17 mouse cellular contexts compared by ENCODE assay signal in genomic region chr11:6522782-6523525, GRCm38 (mm10). TPM values are rescaled to one million over a fixed set of nuclear protein-coding genes. Genes with fewer than 3 reads are reported as not detected.
DNase-seq lines count a peak whose midpoint lies in the region; ATAC-seq and TF ChIP-seq lines count a peak whose summit lies in the region.
"Had no signal": no experiment of that assay in that cellular context is flagged by ENCODE, and none has a peak within 500 bp of the region (broad histone marks: within the 10 kb centered on the region; RNA-seq: fewer than 3 reads in every experiment).

No protein-coding gene starts in this region.

- no peak for TF ChIP-seq CTCF in bone marrow macrophage, adult 2 months (IDR thresholded peaks at IDR 0.05; ENCODE audit: low read depth, low read length)
- no peak for TF ChIP-seq CTCF in gastrocnemius, adult 2 months (IDR thresholded peaks at IDR 0.05)

- H3K27ac ChIP-seq in bone marrow macrophage, adult 2 months (ENCODE audit: insufficient read depth, low read depth, low read length): peak overlapping the region; percentile 32
- no peak overlapping the region for H3K27ac ChIP-seq in embryonic facial prominence, embryonic 10.5 days (replicated peaks)
- no peak overlapping the region for H3K27ac ChIP-seq in gastrocnemius, adult 2 months
- H3K27ac ChIP-seq: forebrain, embryonic 13.5 days; hindbrain, embryonic 13.5 days; layer of hippocampus, adult 2 months; midbrain, embryonic 13.5 days had no signal

- H3K9me3 ChIP-seq in embryonic facial prominence, embryonic 10.5 days: no peaks in the 10 kb centered on the region
- H3K9me3 ChIP-seq: forebrain, embryonic 13.5 days; heart, embryonic 12.5 days; hindbrain, embryonic 13.5 days; midbrain, embryonic 13.5 days had no signal

- peaks cover 32% of the 10 kb centered on the region for H3K4me1 ChIP-seq in bone marrow macrophage, adult 2 months (ENCODE audit: control insufficient read depth, insufficient read depth, low read length)
- H3K4me1 ChIP-seq in embryonic facial prominence, embryonic 10.5 days: peaks cover 16% of the 10 kb centered on the region

- peaks cover 37% of the 10 kb centered on the region for H3K36me3 ChIP-seq in embryonic facial prominence, embryonic 10.5 days (replicated peaks)

- no peak for TF ChIP-seq POLR2A in bone marrow macrophage, adult 2 months (IDR thresholded peaks at IDR 0.05; ENCODE audit: borderline replicate concordance, low read depth, low read length)

- 76% methylated on average over 9 of the region's 9 CpGs for WGBS in embryonic facial prominence, embryonic 10.5 days

- ATAC-seq in monocyte, adult 5-6 weeks (replicated peaks; ENCODE audit: insufficient number of reproducible peaks, low FRiP score, low TSS enrichment, poor library complexity, severe bottlenecking): peak; percentile 28
- ATAC-seq: forebrain, embryonic 13.5 days; midbrain, embryonic 13.5 days had no signal

- no peaks in the 10 kb centered on the region for H3K27me3 ChIP-seq in embryonic facial prominence, embryonic 10.5 days (replicated peaks; ENCODE audit: low read depth, poor library complexity, severe bottlenecking)
- H3K27me3 ChIP-seq: forebrain, embryonic 13.5 days; heart, embryonic 12.5 days; hindbrain, embryonic 13.5 days; midbrain, embryonic 13.5 days had no signal

- DNase-seq in layer of hippocampus, adult 11-12 months (ENCODE audit: low spot score): peak; percentile 24
- DNase-seq in layer of hippocampus, postnatal 14 days (ENCODE audit: low spot score in 2 of 2): no peak
- DNase-seq in B cell, adult 2 months: peak; percentile 75 to 82
- DNase-seq in embryonic facial prominence, embryonic 10.5 days (ENCODE audit: low spot score): no peak
- no peak for DNase-seq in gastrocnemius, adult 2 months
- DNase-seq in heart, postnatal 14 days: no peak
- DNase-seq: adrenal gland, adult 2 months; cerebellum, postnatal 25 days; lung, adult 18-20 months; right cerebral cortex, postnatal 25 days had no signal

- intact Hi-C loops in gastrocnemius, adult 2 months (cut with DNase I): no loop called here
- intact Hi-C loops in heart, postnatal 14 days (cut with DNase I): no loop called here

- H3K4me3 ChIP-seq in bone marrow macrophage, adult 2 months (ENCODE audit: insufficient read depth, low read length): no peak overlapping the region
- no peak overlapping the region for H3K4me3 ChIP-seq in embryonic facial prominence, embryonic 10.5 days
- H3K4me3 ChIP-seq in gastrocnemius, adult 2 months: no peak overlapping the region
- H3K4me3 ChIP-seq: forebrain, embryonic 13.5 days; heart, embryonic 12.5 days; hindbrain, embryonic 13.5 days; layer of hippocampus, adult 2 months; midbrain, embryonic 13.5 days had no signal

RNA-seq across cellular contexts. Expression of gene Myo1g, which starts 2.2 kb away (rescaled TPM):
- under 1 TPM; 0.48 to 0.74 TPM for total RNA-seq in layer of hippocampus, postnatal 14 days (2021)
- polyA plus RNA-seq in bone marrow macrophage, adult 2 months (2012; ENCODE audit: insufficient read depth, insufficient read length, missing spikeins): 96.5 and 106 TPM in 2 replicates
- total RNA-seq in monocyte, adult 5-6 weeks (2017): 572 to 636 TPM (median 611 TPM) in 3 replicates
- 0.75 and 1.1 TPM in 2 replicates for polyA plus RNA-seq in embryonic facial prominence, embryonic 10.5 days (2016; fragmentation: Nextera tagmentation; extraction: Ambion mirVana)
- total RNA-seq in gastrocnemius, adult 2 months (2021): under 1 TPM; 0.36 to 0.56 TPM
- total RNA-seq in heart, postnatal 14 days (2021): 1 to 10 TPM; 1.9 to 3.2 TPM

RNA-seq across cellular contexts. Expression of gene Ccm2, which starts 23.7 kb away (rescaled TPM):
- total RNA-seq in layer of hippocampus, postnatal 14 days (2021): 10 to 100 TPM; 51.8 to 54.5 TPM
- polyA plus RNA-seq in bone marrow macrophage, adult 2 months (2012; ENCODE audit: insufficient read depth, insufficient read length, missing spikeins): 70.8 and 88.9 TPM in 2 replicates
- total RNA-seq in monocyte, adult 5-6 weeks (2017): 148 to 199 TPM (median 172 TPM) in 3 replicates
- polyA plus RNA-seq in embryonic facial prominence, embryonic 10.5 days (2016; fragmentation: Nextera tagmentation; extraction: Ambion mirVana): 109 and 114 TPM in 2 replicates
- 10 to 100 TPM; 20.8 to 23.8 TPM for total RNA-seq in gastrocnemius, adult 2 months (2021)
- 10 to 100 TPM; 22.8 to 32.9 TPM for total RNA-seq in heart, postnatal 14 days (2021)

RNA-seq across cellular contexts. Expression of gene Purb, which starts 47.2 kb away (rescaled TPM):
- 100 to 1,000 TPM; 258 to 283 TPM for total RNA-seq in layer of hippocampus, postnatal 14 days (2021)
- polyA plus RNA-seq in bone marrow macrophage, adult 2 months (2012; ENCODE audit: insufficient read depth, insufficient read length, missing spikeins): 37.3 and 37.7 TPM in 2 replicates
- 67.4 to 82.3 TPM (median 75.6 TPM) in 3 replicates for total RNA-seq in monocyte, adult 5-6 weeks (2017)
- 17.5 and 17.7 TPM in 2 replicates for polyA plus RNA-seq in embryonic facial prominence, embryonic 10.5 days (2016; fragmentation: Nextera tagmentation; extraction: Ambion mirVana)
- 10 to 100 TPM; 19.9 to 23.5 TPM for total RNA-seq in gastrocnemius, adult 2 months (2021)
- 10 to 100 TPM; 49.6 to 53.0 TPM for total RNA-seq in heart, postnatal 14 days (2021)

Comparison
In these comparisons a context has a peak if more than half of its experiments do, and no peak if none do; other contexts are left out.
1. DNase-seq: peak in layer of hippocampus, adult 11-12 months (single experiment) and B cell, adult 2 months (2 of 2); none in layer of hippocampus, postnatal 14 days (0 of 2), embryonic facial prominence, embryonic 10.5 days (single experiment), gastrocnemius, adult 2 months (single experiment) and heart, postnatal 14 days (0 of 2).
2. RNA of gene Myo1g, which starts 2.2 kb away (total RNA-seq): 572 to 636 TPM in monocyte, adult 5-6 weeks; 1.9 to 3.2 TPM in heart, postnatal 14 days, 0.48 to 0.74 TPM in layer of hippocampus, postnatal 14 days and 0.36 to 0.56 TPM in gastrocnemius, adult 2 months; every median in the first group is over 100 times any median in the second.